Mouse (Mus musculus) inflammation-experienced regulatory T-cells, adult 6 months (primary cell): ENCODE results near the gene Myo5c. TPM values are rescaled to one million over a fixed set of nuclear protein-coding genes. Genes with fewer than 3 reads are reported as not detected.

Source experiments
- ATAC-seq: one replicate; pipeline ENCODE4 v1.8.0; 2017
- polyA plus RNA-seq, 3 experiments: library from polyadenylated mRNA; unstranded; fragments of 100-300 nt; shearing (Covaris generic); gene quantifications; one replicate each; pipeline ENCODE4 v1.2.1; 2017

The Myo5c gene
- under 1 TPM in 2 of 3 experiments, not detected in 1; 0.24 to 0.30 TPM for polyA plus RNA-seq

- no peak for ATAC-seq
Observed at GRCm38 (mm10) chr9:75231841-75232746, at the start of gene Myo5c. Myo5c (plus strand) TSS chr9:75232020.

- ATAC-seq: no peak
Observed at GRCm38 (mm10) chr9:75187646-75188260, 44.1 kb upstream of the Myo5c start.

GRCm38 (mm10) chr9:75193858-75194257 is 38.0 kb upstream of the Myo5c start:
- no peak for ATAC-seq

- no peak for ATAC-seq
Observed at GRCm38 (mm10) chr9:75196335-75196734, 35.5 kb upstream of the Myo5c start.

- ATAC-seq: no peak
Observed at GRCm38 (mm10) chr9:75197297-75197696, 34.5 kb upstream of the Myo5c start.

- ATAC-seq: no peak
Observed at GRCm38 (mm10) chr9:75201506-75201905, 30.3 kb upstream of the Myo5c start.

- no peak for ATAC-seq
Observed at GRCm38 (mm10) chr9:75202036-75202435, 29.8 kb upstream of the Myo5c start.

- ATAC-seq: peak; percentile 50
Observed at GRCm38 (mm10) chr9:75209246-75209645, 22.6 kb upstream of the Myo5c start.

GRCm38 (mm10) chr9:75210269-75210668 is 21.6 kb upstream of the Myo5c start:
- no peak for ATAC-seq

- no peak for ATAC-seq
Observed at GRCm38 (mm10) chr9:75214743-75215413, 16.9 kb upstream of the Myo5c start.

GRCm38 (mm10) chr9:75219942-75220341 is 11.9 kb upstream of the Myo5c start:
- no peak for ATAC-seq

- no peak for ATAC-seq
Observed at GRCm38 (mm10) chr9:75221420-75222287, 10.2 kb upstream of the Myo5c start.

GRCm38 (mm10) chr9:75232860-75233259 is 1.0 kb downstream of the Myo5c start:
- ATAC-seq: no peak

GRCm38 (mm10) chr9:75234271-75234741 is 2.5 kb downstream of the Myo5c start:
- ATAC-seq: no peak

- no peak for ATAC-seq
Observed at GRCm38 (mm10) chr9:75234983-75235627, 3.3 kb downstream of the Myo5c start.

- no peak for ATAC-seq
Observed at GRCm38 (mm10) chr9:75235696-75236095, 3.9 kb downstream of the Myo5c start.

- no peak for ATAC-seq
Observed at GRCm38 (mm10) chr9:75236416-75237308, 4.8 kb downstream of the Myo5c start.

GRCm38 (mm10) chr9:75238179-75238578 is 6.4 kb downstream of the Myo5c start:
- ATAC-seq: no peak

GRCm38 (mm10) chr9:75243052-75243451 is 11.2 kb downstream of the Myo5c start:
- no peak for ATAC-seq

- ATAC-seq: no peak
Observed at GRCm38 (mm10) chr9:75243730-75244406, 12.0 kb downstream of the Myo5c start.
